Comparison of ENCODE assay signal across 12 mouse cellular contexts in the genomic region with DNA sequence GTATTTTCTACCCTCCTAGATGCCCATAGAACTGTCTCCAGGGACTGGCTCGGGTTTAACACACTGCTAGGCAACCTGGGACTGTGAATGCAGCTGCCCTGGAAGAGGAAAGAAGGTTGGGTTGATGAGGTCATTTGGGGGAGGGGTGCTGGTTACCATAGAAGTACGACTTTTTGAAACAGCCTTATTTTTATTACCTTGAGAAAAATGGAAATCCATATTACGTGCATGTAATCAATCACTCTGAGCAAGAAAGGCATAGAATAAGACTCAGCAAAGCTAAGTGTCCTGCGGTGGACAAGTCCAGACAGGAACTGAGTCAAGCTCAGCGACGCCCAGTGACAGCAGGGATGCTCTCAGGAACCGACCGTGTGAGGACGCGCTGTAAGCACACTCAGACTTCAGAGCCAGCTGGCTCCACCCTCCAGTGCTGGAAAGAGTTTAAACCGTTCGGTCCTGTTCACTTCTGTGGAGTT. TPM values are rescaled to one million over a fixed set of nuclear protein-coding genes. Genes with fewer than 3 reads are reported as not detected.
DNase-seq lines count a peak whose midpoint lies in the region; ATAC-seq lines count a peak whose summit lies in the region.
"Had no signal": no experiment of that assay in that cellular context is flagged by ENCODE, and none has a peak within 500 bp of the region (broad histone marks: within the 10 kb centered on the region; RNA-seq: fewer than 3 reads in every experiment).

No protein-coding gene starts in this region.

- H3K4me3 ChIP-seq in embryonic facial prominence, embryonic 13.5 days, result no peak overlapping the region
- no peak overlapping the region for H3K4me3 ChIP-seq in midbrain, embryonic 12.5 days

- peak; percentile 71 to 80 for DNase-seq in cerebellum, postnatal 10 days
- DNase-seq in 416B (ENCODE audit: low read depth), result peak; percentile 10
- no peak for DNase-seq in kidney, adult 11 months
- DNase-seq in urinary bladder, adult 2 months (ENCODE audit: low spot score), result no peak
- DNase-seq in adrenal gland, postnatal 10 days, result no peak
- DNase-seq: heart, postnatal 10 days; kidney, postnatal 14 days; liver had no signal

- peaks cover 14% of the 10 kb centered on the region; the same call in 1 of the 2 replicates for H3K27me3 ChIP-seq in embryonic facial prominence, embryonic 13.5 days
- H3K27me3 ChIP-seq in midbrain, embryonic 12.5 days, result peaks cover 29% of the 10 kb centered on the region

- H3K27ac ChIP-seq in embryonic facial prominence, embryonic 13.5 days, result no peak overlapping the region
- no peak overlapping the region for H3K27ac ChIP-seq in midbrain, embryonic 12.5 days (replicated peaks)

- ATAC-seq in cerebellum, adult (ENCODE audit: insufficient number of reproducible peaks, low FRiP score, low TSS enrichment), result no peak
- ATAC-seq in embryonic facial prominence, embryonic 13.5 days (ENCODE audit: insufficient number of reproducible peaks, insufficient read depth, low FRiP score, low TSS enrichment, low read depth), result no peak
- 0 out of 2 replicates have a peak, but pooled peaks have one; percentile 25 for ATAC-seq in midbrain, embryonic 12.5 days (ENCODE audit: low FRiP score, low read depth)

- H3K4me2 ChIP-seq in embryonic facial prominence, embryonic 13.5 days, result peak overlapping the region; percentile 28
- no peak overlapping the region for H3K4me2 ChIP-seq in midbrain, embryonic 12.5 days (replicated peaks)

- peaks cover 39% of the 10 kb centered on the region for H3K4me1 ChIP-seq in embryonic facial prominence, embryonic 13.5 days
- H3K4me1 ChIP-seq in midbrain, embryonic 12.5 days, result peaks cover 24% of the 10 kb centered on the region

- no peaks in the 10 kb centered on the region for H3K36me3 ChIP-seq in embryonic facial prominence, embryonic 13.5 days
- H3K36me3 ChIP-seq in midbrain, embryonic 12.5 days, result no peaks in the 10 kb centered on the region

- H3K9ac ChIP-seq in embryonic facial prominence, embryonic 13.5 days, result no peak overlapping the region; the same call in 1 of the 2 replicates
- no peak overlapping the region for H3K9ac ChIP-seq in midbrain, embryonic 12.5 days (replicated peaks)

- H3K9me3 ChIP-seq in embryonic facial prominence, embryonic 13.5 days, result no peaks in the 10 kb centered on the region
- no peaks in the 10 kb centered on the region for H3K9me3 ChIP-seq in midbrain, embryonic 12.5 days

- 23% methylated on average over 12 of the region's 12 CpGs for WGBS in embryonic facial prominence, embryonic 13.5 days
- WGBS in midbrain, embryonic 12.5 days, result 30% methylated on average over 12 of the region's 12 CpGs

RNA-seq across cellular contexts. Expression of a gene that starts 33.0 kb away (rescaled TPM):
- 0.37 and 1.0 TPM in 2 replicates for polyA plus RNA-seq in embryonic facial prominence, embryonic 13.5 days (2015; fragmentation: Nextera tagmentation; extraction: Ambion mirVana)
- 41.8 and 49.0 TPM in 2 replicates for polyA plus RNA-seq in midbrain, embryonic 12.5 days (2016; fragmentation: Nextera tagmentation; extraction: Ambion mirVana)
- not detected in 2 replicates for polyA plus RNA-seq in urinary bladder, adult 2 months (2012; rRNA removed)
- not detected for total RNA-seq in adrenal gland, postnatal 10 days (2021)
- total RNA-seq: gastrocnemius, adult 18-20 months; heart, postnatal 10 days had no signal

Comparison
In these comparisons a context has a peak if more than half of its experiments do, and no peak if none do; other contexts are left out.
1. DNase-seq: peak in cerebellum, postnatal 10 days (2 of 2) and 416B (single experiment); none in kidney, adult 11 months (single experiment), urinary bladder, adult 2 months (single experiment) and adrenal gland, postnatal 10 days (single experiment).
2. RNA of a gene that starts 33.0 kb away (polyA plus RNA-seq): 41.8 to 49.0 TPM in midbrain, embryonic 12.5 days; 0.37 to 1.0 TPM in embryonic facial prominence, embryonic 13.5 days and not detected in urinary bladder, adult 2 months; every median in the first group is over 10 times any median in the second.